In the genomic region with DNA sequence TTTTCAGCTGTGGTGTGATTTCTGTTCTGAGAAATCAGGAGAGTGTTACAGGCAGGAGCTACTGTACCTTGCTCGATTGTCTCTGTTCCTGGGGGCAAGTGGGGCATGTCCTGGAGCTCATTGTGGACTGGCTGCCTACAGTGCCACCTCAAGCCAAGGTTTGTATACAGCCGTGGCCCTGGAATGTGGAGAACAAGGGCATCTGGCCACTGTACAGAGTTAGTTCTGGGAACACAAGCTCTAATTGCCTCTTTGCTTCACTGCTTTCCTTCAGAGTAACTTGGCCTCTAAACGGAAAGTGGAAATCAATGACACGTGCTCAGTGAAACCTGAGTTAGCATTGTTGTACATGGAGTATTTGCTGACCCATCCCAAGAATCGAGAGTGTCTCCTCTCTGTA, we compare ENCODE assay signal across 33 mouse cellular contexts. TPM values are rescaled to one million over a fixed set of nuclear protein-coding genes. Genes with fewer than 3 reads are reported as not detected.
A peak's percentile ranks its signal among the peaks of the same experiment; 100 is the strongest.
DNase-seq lines count a peak whose midpoint lies in the region; ATAC-seq lines count a peak whose summit lies in the region.
"Had no signal": no experiment of that assay in that cellular context is flagged by ENCODE, and none has a peak within 500 bp of the region (broad histone marks: within the 10 kb centered on the region; RNA-seq: fewer than 3 reads in every experiment).

No protein-coding gene starts in this region.

- no peaks in the 10 kb centered on the region for H3K27me3 ChIP-seq in kidney, embryonic 15.5 days
- H3K27me3 ChIP-seq: embryonic facial prominence, embryonic 12.5 days; heart, embryonic 13.5 days; hindbrain, embryonic 15.5 days; midbrain, embryonic 13.5 days had no signal

- intact Hi-C loops in heart, postnatal 14 days (cut with DNase I) = no loop called here
- intact Hi-C loops in left cerebral cortex, postnatal 14 days (cut with DNase I) = no loop called here

- H3K4me1 ChIP-seq in kidney, embryonic 15.5 days = no peaks in the 10 kb centered on the region
- H3K4me1 ChIP-seq: embryonic facial prominence, embryonic 12.5 days; heart, embryonic 13.5 days; hindbrain, embryonic 10.5 days; hindbrain, embryonic 15.5 days; midbrain, embryonic 13.5 days had no signal

- H3K4me2 ChIP-seq in kidney, embryonic 15.5 days = no peak overlapping the region
- H3K4me2 ChIP-seq: embryonic facial prominence, embryonic 12.5 days; heart, embryonic 13.5 days; hindbrain, embryonic 15.5 days; midbrain, embryonic 13.5 days had no signal

- no peak overlapping the region for H3K4me3 ChIP-seq in kidney, embryonic 15.5 days (replicated peaks)
- H3K4me3 ChIP-seq: embryonic facial prominence, embryonic 12.5 days; heart, embryonic 13.5 days; hindbrain, embryonic 10.5 days; hindbrain, embryonic 15.5 days; midbrain, embryonic 13.5 days had no signal

- H3K36me3 ChIP-seq in kidney, embryonic 15.5 days = peaks cover 85% of the 10 kb centered on the region

- no peaks in the 10 kb centered on the region for H3K9me3 ChIP-seq in kidney, embryonic 15.5 days (replicated peaks)
- H3K9me3 ChIP-seq: embryonic facial prominence, embryonic 12.5 days; heart, embryonic 13.5 days; hindbrain, embryonic 10.5 days; hindbrain, embryonic 15.5 days; midbrain, embryonic 13.5 days had no signal

- peak; percentile 2 for DNase-seq in ovary, postnatal 14 days (ENCODE audit: low spot score)
- DNase-seq in ovary, postnatal 10 days (ENCODE audit: low spot score) = no peak
- DNase-seq in kidney, adult 18-20 months = peak; percentile 55
- DNase-seq in kidney, postnatal 36 days = peak; percentile 61 to 70
- no peak for DNase-seq in heart, postnatal 14 days
- DNase-seq in cerebellum, adult 11-12 months = no peak
- no peak for DNase-seq in left cerebral cortex, postnatal 14 days (ENCODE audit: low spot score in 2 of 2)
- DNase-seq: adrenal gland, postnatal 25 days; cerebellum, adult 9-11 months; embryo, embryonic 11 days; gastrocnemius, postnatal 36 days; heart, postnatal 10 days; layer of hippocampus, adult 9-11 months; liver; lung, adult 2 months; lung, postnatal 10 days; right cerebral cortex, postnatal 14 days; thymus, postnatal 14 days had no signal

- no peak overlapping the region for H3K9ac ChIP-seq in kidney, embryonic 15.5 days
- H3K9ac ChIP-seq: embryonic facial prominence, embryonic 12.5 days; heart, embryonic 13.5 days; hindbrain, embryonic 15.5 days; liver, embryonic 14.5 days; midbrain, embryonic 13.5 days had no signal

- no peak overlapping the region for H3K27ac ChIP-seq in kidney, embryonic 15.5 days
- H3K27ac ChIP-seq: embryonic facial prominence, embryonic 12.5 days; heart, embryonic 13.5 days; hindbrain, embryonic 10.5 days; hindbrain, embryonic 15.5 days; liver, embryonic 14.5 days; macrophage; midbrain, embryonic 13.5 days had no signal

- ATAC-seq in kidney, embryonic 15.5 days (replicated peaks; ENCODE audit: low FRiP score) = peak; percentile 66; the same call in 1 of the 2 replicates
- ATAC-seq: forebrain, embryonic 14.5 days; inflammation-experienced regulatory T-cells, adult 6 months; midbrain, embryonic 13.5 days had no signal

- 54% methylated on average over 5 of the region's 5 CpGs for WGBS in kidney, embryonic 15.5 days

RNA-seq across cellular contexts. Expression of gene Ncapg2, which starts 33.4 kb away (rescaled TPM):
- polyA plus RNA-seq in kidney, embryonic 15.5 days (2015; fragmentation: Nextera tagmentation; extraction: Ambion mirVana) = 37.0 and 37.2 TPM in 2 replicates
- 1 to 10 TPM; 5.5 to 8.2 TPM for total RNA-seq in heart, postnatal 14 days (2021)
- total RNA-seq in left cerebral cortex, postnatal 14 days (2021) = 1 to 10 TPM; 4.7 to 6.4 TPM

RNA-seq across cellular contexts. Expression of gene Ptprn2, which starts 46.9 kb away (rescaled TPM):
- polyA plus RNA-seq in kidney, embryonic 15.5 days (2015; fragmentation: Nextera tagmentation; extraction: Ambion mirVana) = 0.10 and 0.18 TPM in 2 replicates
- under 1 TPM; 0.12 to 0.19 TPM for total RNA-seq in heart, postnatal 14 days (2021)
- 100 to 1,000 TPM; 383 to 385 TPM for total RNA-seq in left cerebral cortex, postnatal 14 days (2021)
- total RNA-seq: gastrocnemius, adult 18-20 months; gastrocnemius, postnatal 36 days; megakaryocyte-erythroid progenitor cell, adult 5-6 weeks; MEL; monocyte, adult 5-6 weeks had no signal
- polyA plus RNA-seq: limb, embryonic 11.5 days had no signal

Comparison
In these comparisons a context has a peak if more than half of its experiments do, and no peak if none do; other contexts are left out.
1. DNase-seq: peak in ovary, postnatal 14 days (single experiment), kidney, adult 18-20 months (single experiment) and kidney, postnatal 36 days (2 of 2); none in ovary, postnatal 10 days (single experiment), heart, postnatal 14 days (0 of 2), cerebellum, adult 11-12 months (single experiment) and left cerebral cortex, postnatal 14 days (0 of 2).
2. RNA of gene Ptprn2, which starts 46.9 kb away (total RNA-seq): 383 to 385 TPM in left cerebral cortex, postnatal 14 days; 0.12 to 0.19 TPM in heart, postnatal 14 days; every median in the first group is over 100 times any median in the second.